Mouse (Mus musculus) kidney, adult 2 months (tissue): Measurements from ENCODE around the gene Mapk9.

ENCODE experiments used
- CTCF ChIP-seq: fragments of 200-500 bp; conservative IDR thresholded peaks from 2 replicates; pipeline ENCODE4 v1.5.1; 2011; ENCODE audit warnings: low read depth, mild to moderate bottlenecking, control low read depth, low read length, moderate library complexity, mixed read lengths; ENCODE audit not compliant: insufficient read depth, insufficient read length
- POLR2A ChIP-seq: fragments of 200-500 bp; IDR thresholded peaks from one replicate; pipeline ENCODE4 v1.6.1; 2011; ENCODE audit warnings: low read depth, low read length, control low read depth

- TF ChIP-seq CTCF (no peak), POLR2A (no peak)
Observed at GRCm38 (mm10) chr11:49842718-49843117, 3.8 kb upstream of the Mapk9 start.
